Mouse (Mus musculus): ENCODE measurements around the gene 4931428F04Rik.

The 4931428F04Rik gene

DNA sequence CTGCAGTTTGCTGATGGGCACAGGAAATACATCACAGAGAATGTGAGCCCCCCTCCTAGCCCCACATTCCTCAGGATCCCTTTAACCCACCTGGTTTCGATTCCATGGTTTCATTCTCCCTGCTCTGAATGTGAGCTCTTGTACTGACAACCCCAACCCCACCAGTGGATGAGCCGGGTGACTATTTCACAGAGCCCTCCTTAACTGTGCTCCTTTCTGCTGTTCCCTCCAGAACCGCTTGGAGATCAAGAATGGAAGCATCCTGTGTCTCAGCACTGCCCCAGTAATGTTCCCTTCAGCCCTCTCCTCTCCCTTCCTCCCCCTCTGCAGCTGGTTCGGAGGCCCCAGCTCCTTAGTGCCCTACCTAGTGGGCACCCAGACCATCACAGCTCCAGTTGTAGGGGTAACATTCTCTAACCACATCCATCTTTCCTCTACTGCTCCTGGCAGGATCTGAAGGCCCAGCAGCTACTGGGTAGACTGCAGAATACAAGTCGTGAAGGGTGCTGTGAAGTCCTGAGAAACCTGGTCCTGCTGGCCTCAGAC is 16.6 kb upstream of the 4931428F04Rik start:
- DNase-seq = no peak

DNA sequence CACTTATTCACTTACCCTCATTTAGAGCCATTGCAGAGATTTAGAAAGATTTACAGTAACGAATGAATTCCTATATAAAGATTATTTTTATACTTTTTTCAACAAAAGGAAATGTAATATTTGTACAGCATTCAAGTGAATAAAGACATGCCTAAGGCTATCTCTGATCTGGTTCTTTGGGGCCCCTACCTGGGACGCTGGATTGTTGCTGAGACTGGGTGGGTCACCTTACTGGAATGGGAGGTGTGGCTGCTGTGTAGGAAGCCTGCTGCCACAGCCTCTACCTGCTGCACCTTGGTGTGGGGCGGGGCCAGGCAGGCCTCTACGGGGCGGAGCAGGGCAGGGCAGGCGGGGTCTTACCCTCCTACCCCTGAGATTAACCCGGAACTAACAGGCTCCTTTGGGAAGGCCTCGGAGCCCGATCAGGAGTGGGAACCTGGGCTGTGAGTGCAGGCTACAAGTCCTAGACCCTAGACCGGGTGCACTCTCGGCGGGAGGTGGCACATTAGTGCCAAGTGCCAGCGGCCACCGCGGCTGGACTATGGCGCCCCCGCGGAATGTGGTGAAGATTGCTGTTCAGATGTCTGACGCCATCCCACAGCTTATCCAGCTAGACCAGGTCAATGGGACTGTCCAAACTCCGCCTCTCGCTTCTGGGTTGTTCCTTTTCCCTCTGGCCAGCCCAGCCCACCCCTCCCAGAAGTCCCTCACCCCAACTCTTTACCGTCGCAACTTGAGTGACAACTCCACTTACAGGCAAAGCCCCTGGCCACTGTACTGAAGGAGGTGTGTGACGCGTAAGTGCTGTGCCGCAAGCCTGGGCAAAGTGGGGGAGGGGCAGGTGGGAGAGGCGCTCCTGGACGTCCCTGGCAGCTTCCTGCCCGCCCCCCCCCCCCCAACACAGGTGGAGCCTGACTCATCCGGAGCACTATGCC is 15.8 kb upstream of the 4931428F04Rik start, which contains the start of gene Elmo3:
TSS of gene Elmo3 (plus strand) at position 391 of the 935 bp plus-strand sequence.
- peak; percentile 94 for DNase-seq

DNA sequence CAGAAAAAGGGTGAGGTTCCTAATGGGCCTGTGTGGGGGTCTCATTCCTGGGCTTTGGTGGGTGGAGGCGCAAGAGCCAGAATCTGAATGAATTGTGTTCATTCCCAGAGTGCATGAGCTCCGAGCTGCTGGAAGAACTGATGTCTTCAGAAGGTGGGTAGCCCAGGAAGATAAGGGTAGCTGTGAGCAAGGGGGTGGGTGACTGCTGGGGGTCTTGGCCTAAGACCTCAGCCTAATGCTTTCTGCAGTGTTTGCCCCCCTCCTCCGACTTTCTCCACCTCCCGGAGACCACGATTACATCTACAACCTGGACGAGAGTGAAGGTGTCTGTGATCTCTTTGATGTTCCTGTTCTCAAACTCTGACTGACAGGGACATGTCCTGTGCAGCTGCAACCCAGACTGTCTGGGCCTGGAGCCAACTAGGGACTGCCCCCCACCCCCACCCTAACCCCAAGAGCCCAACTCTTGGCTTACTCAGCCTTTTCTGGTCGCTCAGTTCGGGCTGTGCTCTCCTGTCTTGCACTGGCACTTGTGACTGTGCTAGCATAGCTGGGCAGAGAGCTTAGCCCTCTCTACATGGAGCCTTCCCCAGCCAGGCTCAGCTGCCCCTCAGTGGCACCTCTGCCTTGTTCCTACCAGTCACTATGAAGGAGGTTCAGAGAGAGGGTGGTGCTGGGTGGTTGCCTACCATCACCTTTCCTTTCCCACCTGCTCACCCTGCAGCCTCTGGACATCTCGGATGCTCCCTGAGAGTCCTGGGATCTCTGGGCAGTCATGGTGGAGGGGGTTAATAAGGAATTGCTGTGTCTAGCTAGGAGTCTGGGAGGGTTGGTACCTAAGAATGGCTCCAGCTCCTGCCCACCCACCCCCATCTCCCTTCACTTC is 14.9 kb upstream of the 4931428F04Rik start:
- peak; percentile 9 for DNase-seq

DNA sequence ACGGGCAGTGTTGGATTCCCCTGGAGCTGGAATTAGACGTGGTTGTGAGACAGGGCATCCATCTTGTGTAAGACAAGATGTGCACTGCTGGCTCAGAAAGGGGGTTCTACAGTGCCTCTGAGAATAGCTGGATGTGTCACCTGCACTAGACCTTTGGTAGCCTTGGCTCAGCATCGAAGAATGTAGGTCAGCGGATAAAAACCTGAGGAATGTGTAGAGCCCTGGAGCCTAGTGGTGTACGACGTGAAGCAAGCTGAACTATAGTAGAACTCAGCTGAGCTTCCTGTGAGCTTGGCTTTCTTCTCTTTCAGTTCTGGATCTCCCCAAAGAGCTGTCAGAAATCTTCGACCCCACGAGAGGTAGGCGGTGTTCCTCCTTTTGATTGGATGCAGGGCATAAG is 14.2 kb upstream of the 4931428F04Rik start:
- DNase-seq = no peak

DNA sequence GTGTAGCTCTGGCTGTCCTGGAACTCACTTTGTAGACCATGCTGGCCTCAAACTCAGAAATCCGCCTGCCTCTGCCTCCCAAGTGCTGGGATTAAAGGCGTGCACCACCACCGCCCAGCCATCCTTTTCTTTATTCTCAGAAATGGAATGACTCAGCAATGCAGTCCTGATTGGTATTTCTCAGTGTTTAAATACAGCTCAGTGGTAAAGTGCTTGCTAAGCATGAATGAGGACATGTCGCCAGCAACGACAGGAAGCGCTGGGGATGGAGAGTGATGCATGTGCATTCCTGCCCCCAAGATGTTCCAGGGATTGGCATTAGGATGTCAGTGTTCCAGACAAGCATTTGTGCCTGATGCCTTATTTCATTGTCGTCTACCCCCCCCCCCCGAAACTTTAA is 13.7 kb upstream of the 4931428F04Rik start:
- DNase-seq = no peak

DNA sequence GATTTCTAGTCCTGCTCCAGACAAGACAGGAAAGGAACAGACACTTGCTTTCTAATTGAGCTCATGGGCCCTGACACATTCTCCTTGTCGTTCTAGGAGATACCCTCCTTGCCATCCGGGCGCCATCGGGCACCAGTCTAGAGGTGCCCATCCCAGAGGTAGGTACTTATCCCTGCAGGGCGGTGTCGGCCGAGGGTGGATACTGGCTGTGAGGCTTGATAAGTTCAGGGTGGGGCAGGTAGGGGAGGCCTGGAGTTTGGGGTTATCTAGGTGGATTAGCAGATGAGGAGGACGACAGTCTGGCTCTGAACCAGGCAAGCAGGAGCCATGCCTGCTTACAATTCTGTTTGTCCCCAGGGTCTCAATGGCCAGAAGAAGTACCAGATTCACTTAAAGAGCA is 10.3 kb upstream of the 4931428F04Rik start:
- DNase-seq = peak; percentile 16

DNA sequence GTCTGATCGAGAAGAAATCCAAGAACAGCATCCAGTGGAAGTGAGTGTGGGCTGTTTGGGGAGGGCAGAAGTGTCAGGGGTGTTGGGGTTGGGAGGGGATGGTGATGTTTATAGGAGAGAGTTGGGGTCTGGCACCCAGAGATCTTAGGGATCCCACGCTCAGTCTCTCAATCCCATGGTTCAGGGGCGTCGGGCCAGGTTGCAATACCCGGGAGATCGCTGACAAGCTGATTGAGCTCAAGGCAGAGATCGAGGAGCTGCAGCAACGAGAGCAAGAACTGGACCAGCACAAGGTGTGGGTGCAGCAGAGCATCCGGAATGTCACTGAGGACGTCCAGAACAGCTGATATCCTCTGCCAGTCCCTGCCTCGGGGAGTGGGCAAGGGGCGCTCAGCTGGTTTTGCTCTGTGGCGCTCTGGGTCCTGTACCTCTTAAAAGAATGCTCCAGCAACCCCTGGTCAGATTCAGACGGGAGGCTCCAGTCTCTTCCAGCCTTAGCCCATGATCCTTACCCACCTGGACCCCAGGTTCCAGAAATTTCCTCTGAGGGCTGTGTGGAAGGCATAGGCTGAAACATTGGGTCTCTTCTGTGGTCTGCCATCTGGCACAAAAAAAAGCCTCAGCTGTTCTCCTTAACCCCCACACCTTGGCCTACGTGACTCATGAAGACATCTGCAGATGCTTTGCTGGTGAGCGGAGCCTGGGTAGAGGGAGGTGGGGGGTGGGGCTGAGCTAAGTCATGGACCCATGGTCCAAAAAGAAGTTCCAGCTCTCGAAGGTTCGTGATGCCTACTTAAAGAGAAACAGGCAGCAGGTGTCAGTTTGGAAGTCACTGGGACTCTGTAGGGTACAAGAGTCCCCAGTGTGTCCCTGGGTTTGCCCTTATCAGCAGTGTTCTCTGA is 8.9 kb upstream of the 4931428F04Rik start:
- peak; percentile 12 for DNase-seq

DNA sequence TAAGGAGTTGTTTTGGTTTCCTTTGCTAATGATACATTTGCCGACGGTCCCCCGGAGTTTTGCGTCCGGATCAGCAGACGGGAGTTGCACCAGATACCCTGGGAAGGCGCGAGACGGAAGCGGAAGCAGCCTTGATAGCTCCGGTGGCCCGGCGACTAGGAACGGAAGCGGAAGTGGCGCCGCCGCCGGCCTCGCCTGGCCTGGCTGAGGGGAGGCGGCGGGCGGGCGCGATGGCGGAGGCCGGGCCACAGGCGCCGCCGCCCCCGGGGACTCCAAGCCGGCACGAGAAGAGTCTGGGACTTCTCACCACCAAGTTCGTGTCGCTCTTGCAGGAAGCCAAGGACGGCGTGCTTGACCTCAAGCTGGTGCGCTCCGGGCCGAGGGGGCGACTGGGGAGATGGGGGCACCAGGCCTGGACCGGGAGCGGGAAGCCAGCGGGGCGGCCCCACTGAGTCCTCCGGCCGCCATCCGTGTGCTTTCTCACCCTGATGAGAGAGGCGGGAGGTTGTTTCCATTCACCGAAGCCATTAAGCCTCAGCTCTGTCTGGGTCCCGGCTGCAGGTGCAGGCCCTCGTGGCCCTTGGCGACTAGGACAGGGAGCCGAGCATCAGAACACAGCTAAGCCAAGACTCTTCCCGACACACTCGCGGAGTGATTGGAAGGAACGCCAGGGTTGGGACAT is 8.0 kb upstream of the 4931428F04Rik start, which contains the start of gene E2f4:
TSS of gene E2f4 (plus strand) at position 153 of the 682 bp plus-strand sequence.
- DNase-seq = peak; percentile 93

DNA sequence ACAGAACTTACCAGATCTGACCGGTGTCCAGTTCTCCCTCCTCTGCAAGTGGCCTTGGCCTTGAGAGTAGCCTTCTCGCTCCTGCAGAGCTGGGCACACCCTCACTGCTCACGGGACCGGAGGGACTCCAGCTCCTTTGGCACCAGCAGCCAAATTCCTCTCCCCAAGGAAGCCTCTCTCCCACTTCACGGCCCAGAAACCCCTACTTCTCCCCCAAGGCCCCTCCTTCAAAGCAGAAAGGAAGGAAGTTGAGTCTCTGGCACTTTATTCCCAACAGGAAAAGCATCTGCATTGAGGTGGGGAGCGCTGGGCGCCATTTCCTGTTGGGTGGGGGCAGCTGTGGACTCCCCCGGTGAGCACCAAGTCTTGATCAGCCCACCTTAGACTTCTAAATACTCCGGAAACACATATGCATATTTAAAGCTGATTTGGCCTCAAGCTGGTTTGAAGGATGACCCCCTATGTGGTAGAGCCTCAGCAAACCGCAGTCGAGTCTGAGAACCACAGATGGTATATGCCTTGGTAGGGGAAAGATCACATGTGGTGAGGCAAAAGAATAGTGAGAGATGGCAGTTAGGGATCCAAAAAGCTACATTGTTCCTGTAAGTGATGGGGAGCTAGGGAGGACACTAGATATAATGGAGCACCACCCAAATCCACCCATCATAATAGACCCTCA is 6.4 kb upstream of the 4931428F04Rik start, which contains the start of gene Exoc3l:
TSS of gene Exoc3l (minus strand) at position 207 of the 679 bp plus-strand sequence.
- no peak for DNase-seq

DNA sequence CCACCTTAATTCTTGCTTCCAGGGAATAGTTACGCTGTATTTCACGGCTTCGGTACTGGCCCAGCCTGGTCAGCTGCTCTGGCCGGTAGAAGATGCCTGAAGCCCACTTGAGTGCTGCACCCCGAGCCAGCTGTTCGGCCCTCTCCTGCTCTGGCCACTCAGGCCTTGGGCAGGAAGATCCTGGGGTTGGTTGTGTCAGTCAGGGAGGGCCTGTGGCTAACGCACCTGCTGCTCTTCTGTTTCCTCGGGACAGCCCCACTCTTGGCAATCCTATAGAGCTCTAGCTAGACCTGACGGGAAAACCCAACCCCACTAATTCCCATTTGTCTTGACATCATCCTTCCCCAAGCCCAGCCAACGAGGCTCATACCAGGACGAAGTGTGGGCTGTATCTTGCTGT is 5.6 kb upstream of the 4931428F04Rik start:
- no peak for DNase-seq

DNA sequence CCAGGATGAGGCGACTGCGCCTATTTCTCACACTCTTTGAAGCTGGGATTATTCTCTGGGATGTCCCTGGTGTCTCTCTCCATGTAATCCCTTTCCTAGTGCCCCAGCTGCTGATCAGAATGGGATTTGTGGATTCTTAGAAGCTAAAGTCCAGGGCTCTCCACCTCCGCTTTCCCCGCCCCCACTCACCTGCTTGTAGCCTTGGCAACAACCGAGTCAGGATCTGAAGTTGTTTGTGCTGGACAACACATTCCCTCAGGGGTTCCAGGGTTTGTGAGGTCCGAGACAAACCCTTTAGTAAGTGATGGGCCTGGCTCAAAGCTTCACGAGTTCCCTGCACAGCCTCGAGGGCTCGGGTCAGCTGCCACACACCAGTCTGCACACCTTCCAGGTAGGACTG is 5.1 kb upstream of the 4931428F04Rik start:
- no peak for DNase-seq

DNA sequence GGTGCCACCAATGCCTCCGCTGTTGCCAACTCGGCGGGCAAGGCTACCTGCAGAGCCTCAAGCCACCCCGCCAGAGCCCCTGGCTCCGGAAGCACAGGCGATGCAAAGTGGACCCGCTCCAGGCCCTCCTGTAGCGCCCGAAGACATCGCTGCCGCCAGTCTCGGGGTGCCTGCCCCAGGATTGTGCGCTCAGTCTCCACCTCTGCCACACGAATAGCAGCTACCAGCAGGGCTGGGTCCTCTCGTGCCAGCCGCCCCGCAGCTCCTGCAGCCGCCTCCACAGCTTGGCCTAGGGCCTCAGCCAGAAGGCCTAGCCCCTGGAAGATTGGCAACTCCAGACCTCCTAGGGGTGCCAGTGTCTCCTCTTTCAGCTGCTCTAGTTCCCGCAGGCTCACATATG is 3.7 kb upstream of the 4931428F04Rik start:
- DNase-seq = peak; percentile 6

DNA sequence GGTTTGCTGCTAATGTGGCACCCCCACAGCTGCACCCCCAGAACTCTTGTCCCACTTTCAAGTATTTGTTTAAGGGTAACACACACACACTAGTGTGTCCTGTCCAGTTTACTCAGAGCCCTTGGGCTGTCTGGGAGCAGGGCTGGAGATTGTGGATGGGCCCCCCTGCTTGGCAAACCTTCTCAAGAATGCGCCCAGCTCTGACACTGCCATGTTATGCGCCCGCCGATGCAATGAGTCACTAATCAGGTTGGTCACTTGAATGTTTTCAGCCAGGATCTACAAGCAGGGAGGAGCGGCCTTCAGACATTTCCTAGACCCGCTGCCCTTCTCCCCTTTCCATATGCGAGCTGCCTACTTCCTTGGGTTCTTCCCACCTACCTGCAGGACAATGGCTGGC is 2.8 kb upstream of the 4931428F04Rik start:
- DNase-seq = no peak

DNA sequence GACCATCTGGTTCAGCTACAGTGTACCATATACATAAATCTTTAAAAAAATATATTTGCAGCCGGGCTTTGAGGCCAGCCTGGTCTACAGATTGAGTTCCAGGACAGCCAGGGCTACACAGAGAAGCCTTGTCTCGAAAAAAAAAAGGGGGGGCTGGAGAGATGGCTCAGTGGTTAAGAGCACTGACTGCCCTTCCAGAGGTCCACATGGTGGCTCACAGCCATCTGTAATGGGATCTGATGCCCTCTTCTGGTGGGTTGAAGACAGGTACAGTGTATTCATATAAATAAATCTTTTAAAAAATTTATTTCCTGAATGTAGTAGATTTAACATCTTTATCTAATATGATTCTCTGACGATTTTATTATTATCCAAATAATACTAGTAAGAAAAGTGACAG is 2.1 kb upstream of the 4931428F04Rik start:
- peak; percentile 4 for DNase-seq

DNA sequence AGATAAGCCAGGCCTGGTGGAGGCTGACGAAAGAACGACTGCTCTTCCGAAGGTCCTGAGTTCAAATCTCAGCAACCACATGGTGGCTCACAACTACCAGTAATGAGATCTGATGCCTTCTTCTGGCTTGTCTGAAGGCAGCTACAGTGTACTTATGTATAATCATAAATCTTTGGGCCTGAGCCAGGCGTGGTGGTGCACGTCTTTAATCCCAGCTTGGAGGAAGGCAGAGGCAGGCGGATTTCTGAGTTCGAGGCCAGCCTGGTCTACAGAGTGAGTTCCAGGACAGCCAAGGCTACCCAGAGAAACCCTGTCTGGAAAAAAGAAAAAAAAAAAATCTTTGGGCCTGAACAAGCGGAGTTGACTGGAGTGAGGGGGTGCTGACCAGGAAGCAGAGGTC is 1.7 kb upstream of the 4931428F04Rik start:
- peak; percentile 12 for DNase-seq

DNA sequence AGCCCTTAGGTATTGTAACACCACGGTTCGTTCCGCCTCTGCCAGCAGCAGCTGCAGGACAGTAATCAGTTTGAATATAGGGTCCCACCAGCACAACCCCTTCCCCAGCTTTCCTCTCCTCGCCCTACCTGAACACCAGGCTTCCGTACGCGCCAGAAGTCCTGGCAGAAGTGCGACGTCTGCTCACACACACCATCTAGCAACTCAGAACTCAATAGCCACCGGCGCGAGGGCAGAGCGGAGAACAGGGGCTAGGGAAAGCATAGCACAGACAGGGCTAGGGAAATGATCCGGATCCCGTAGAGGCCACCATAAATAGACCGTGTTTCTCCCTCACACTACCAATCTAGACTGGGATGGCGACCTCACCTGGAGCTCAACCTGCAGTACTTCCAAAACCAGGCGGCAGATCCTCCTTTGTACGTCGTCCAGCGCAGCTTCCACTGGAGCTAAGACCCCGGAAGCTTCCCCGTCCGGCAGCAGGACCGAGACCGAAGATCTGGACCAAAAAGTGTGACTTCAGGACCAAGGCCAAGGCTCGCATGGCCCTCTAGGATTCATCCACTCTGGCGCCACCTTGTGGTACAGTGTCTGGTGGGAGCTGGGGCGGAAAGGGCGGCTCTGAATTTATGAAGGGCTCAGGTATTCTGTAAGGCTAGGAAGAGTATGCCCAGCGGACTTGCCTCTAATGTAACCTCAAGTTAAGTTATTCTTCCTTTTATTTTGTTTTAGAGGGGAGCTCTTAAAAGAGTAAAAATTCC is 1.1 kb upstream of the 4931428F04Rik start:
- DNase-seq = peak; percentile 80

DNA sequence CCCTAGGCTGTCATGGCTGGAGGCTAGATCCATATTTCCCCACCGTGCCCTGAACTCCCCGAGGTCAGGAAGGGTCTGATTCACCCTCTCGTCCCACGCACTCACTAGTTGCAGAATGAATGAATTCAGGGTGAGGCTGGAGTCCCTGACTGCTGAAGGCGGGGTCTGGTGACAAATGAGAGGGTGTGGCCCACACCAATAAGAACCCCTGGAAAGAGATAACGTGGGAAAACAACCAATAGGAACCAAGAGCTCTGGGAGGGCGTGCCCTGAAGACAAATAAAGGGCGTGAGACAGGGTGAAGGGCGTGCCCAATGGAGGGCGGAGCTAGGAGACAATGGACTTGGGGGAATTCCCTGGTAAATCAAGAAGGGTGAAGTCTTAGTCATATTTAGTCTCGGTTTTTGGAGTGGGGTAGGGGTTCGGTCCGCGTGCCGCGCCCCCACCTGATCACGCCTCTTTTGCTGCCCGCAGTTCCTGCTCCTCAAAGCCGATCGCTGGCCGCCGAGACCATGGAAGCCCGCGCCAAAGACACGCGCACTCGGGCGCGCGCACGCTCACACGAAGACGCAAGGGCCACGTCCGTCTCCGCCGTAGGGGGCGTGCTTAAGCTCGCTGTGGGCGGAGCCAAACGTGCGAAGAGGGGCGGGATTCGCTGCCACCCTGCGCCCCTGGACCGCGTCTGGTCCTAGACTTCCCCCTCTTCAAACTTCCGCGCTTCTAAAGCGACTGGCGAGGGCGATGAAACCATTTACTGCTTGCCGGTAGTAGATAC is 519 bp downstream of the 4931428F04Rik start:
- peak; percentile 85 for DNase-seq

DNA sequence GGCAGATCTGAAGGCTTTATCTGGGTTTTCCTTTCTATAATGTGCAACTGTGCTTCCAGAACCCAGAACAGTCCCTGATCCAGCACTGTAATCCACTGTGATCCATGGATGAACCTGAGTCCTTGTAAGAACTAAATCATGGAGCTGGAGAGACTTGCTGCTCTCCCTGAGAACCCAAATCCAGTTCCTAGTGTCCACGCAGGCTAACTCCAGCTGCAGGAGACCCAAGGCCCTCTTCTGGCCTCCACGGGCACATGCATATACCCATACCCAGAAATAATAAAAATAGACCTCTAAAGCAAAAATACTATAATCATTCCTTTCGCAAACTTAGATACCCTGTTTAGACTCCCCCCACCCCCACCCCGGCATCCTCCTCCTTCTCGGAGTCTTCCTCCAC is 1.4 kb downstream of the 4931428F04Rik start:
- no peak for DNase-seq

DNA sequence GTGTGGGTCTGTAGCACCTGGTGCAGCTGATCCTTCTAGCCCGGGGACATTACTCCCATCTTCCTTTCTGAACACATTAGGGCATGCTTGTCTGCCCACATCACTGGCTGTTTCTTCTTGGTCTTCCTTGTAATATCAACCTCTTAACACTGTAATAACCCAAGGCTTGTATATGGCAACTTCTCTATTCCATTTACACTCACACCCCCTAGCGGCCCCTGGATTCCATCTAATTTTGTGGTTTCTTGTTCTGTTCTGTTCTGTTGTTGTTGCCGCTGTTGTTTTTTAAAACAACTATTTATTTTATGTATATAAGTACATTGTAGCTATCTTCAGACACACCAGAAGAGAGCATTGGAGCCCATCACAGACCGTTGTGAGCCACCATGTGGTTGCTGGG is 2.8 kb downstream of the 4931428F04Rik start:
- no peak for DNase-seq
